Mouse (Mus musculus): ENCODE measurements around the gene Tfcp2l1. TPM values are rescaled to one million over a fixed set of nuclear protein-coding genes. Genes with fewer than 3 reads are reported as not detected.

Gene Tfcp2l1
- total RNA-seq, 2 experiments from 2014 or later: 1.1 to 11.6 TPM

GRCm38 (mm10) chr1:118626452-118626851, 1.3 kb upstream of the Tfcp2l1 start:
- DNase-seq: no peak
- TF ChIP-seq CTCF (IDR thresholded peaks at IDR 0.05): no peak
- no peak overlapping the region for H3K27ac ChIP-seq
- H3K4me3 ChIP-seq: no peak overlapping the region
- intact Hi-C loops (cut with DNase I): no loop called here

- no peak for TF ChIP-seq CTCF (IDR thresholded peaks at IDR 0.05)
- intact Hi-C loops (cut with DNase I): no loop called here
- no peak for DNase-seq
- H3K27ac ChIP-seq: no peak overlapping the region
- H3K4me3 ChIP-seq: no peak overlapping the region
Observed at GRCm38 (mm10) chr1:118633415-118633980, 5.8 kb downstream of the Tfcp2l1 start.

- DNase-seq: no peak
- peak overlapping the region; percentile 82 for H3K27ac ChIP-seq
- H3K4me3 ChIP-seq: no peak overlapping the region
- intact Hi-C loops (cut with DNase I): no loop called here
- no peak for TF ChIP-seq CTCF (IDR thresholded peaks at IDR 0.05)
Observed at GRCm38 (mm10) chr1:118642296-118642999, 14.7 kb downstream of the Tfcp2l1 start.

- peak; percentile 75 for DNase-seq
- intact Hi-C loops (cut with DNase I): no loop called here
- peak overlapping the region; percentile 82 for H3K27ac ChIP-seq
- TF ChIP-seq CTCF (IDR thresholded peaks at IDR 0.05): no peak
- no peak overlapping the region for H3K4me3 ChIP-seq
Observed at GRCm38 (mm10) chr1:118643138-118643979, 15.6 kb downstream of the Tfcp2l1 start.

- DNase-seq: no peak
- Histone ChIP-seq H3K27ac (no peak overlapping the region), H3K4me3 (no peak overlapping the region)
- TF ChIP-seq CTCF (IDR thresholded peaks at IDR 0.05): no peak
- intact Hi-C loops (cut with DNase I): no loop called here
Observed at GRCm38 (mm10) chr1:118645701-118646100, 18.0 kb downstream of the Tfcp2l1 start.

- TF ChIP-seq CTCF (IDR thresholded peaks at IDR 0.05): no peak
- intact Hi-C loops (cut with DNase I): no loop called here
- Histone ChIP-seq H3K27ac (no peak overlapping the region), H3K4me3 (no peak overlapping the region)
- no peak for DNase-seq
Observed at GRCm38 (mm10) chr1:118648015-118648414, 20.3 kb downstream of the Tfcp2l1 start.

GRCm38 (mm10) chr1:118649933-118650770, 22.4 kb downstream of the Tfcp2l1 start:
- peak; percentile 71 for DNase-seq
- intact Hi-C loops (cut with DNase I): no loop called here
- H3K4me3 ChIP-seq: no peak overlapping the region
- TF ChIP-seq CTCF (IDR thresholded peaks at IDR 0.05): no peak
- peak overlapping the region; percentile 63 for H3K27ac ChIP-seq

- H3K4me3 ChIP-seq: no peak overlapping the region
- TF ChIP-seq CTCF (IDR thresholded peaks at IDR 0.05): no peak
- peak overlapping the region; percentile 43; the same call in 1 of the 2 replicates for H3K27ac ChIP-seq
- intact Hi-C loops (cut with DNase I): no loop called here
- no peak for DNase-seq
Observed at GRCm38 (mm10) chr1:118650771-118651080, 23.0 kb downstream of the Tfcp2l1 start.

GRCm38 (mm10) chr1:118658716-118659115, 31.0 kb downstream of the Tfcp2l1 start:
- intact Hi-C loops (cut with DNase I): no loop called here
- Histone ChIP-seq H3K4me3 (no peak overlapping the region), H3K27ac (no peak overlapping the region)
- TF ChIP-seq CTCF (IDR thresholded peaks at IDR 0.05): no peak
- no peak for DNase-seq

- no peak overlapping the region for H3K27ac ChIP-seq
- TF ChIP-seq CTCF (IDR thresholded peaks at IDR 0.05): no peak
- intact Hi-C loops (cut with DNase I): no loop called here
- no peak for DNase-seq
- no peak overlapping the region for H3K4me3 ChIP-seq
Observed at GRCm38 (mm10) chr1:118660880-118661465, 33.2 kb downstream of the Tfcp2l1 start.

GRCm38 (mm10) chr1:118663062-118663461, 35.3 kb downstream of the Tfcp2l1 start:
- no peak overlapping the region for H3K4me3 ChIP-seq
- DNase-seq: no peak
- no peak for TF ChIP-seq CTCF (IDR thresholded peaks at IDR 0.05)
- no peak overlapping the region for H3K27ac ChIP-seq
- intact Hi-C loops (cut with DNase I): no loop called here

GRCm38 (mm10) chr1:118667536-118667935, 39.8 kb downstream of the Tfcp2l1 start:
- no peak for TF ChIP-seq CTCF (IDR thresholded peaks at IDR 0.05)
- Histone ChIP-seq H3K4me3 (no peak overlapping the region), H3K27ac (no peak overlapping the region)
- intact Hi-C loops (cut with DNase I): no loop called here
- DNase-seq: no peak
